Mouse (Mus musculus): ENCODE results near the gene Dnajb5.
"Not testable (repeated sequence)": the region's sequence is repeated elsewhere in the genome, so short reads cannot be mapped to it uniquely, and the experiment has no call there.

Gene Dnajb5

DNA sequence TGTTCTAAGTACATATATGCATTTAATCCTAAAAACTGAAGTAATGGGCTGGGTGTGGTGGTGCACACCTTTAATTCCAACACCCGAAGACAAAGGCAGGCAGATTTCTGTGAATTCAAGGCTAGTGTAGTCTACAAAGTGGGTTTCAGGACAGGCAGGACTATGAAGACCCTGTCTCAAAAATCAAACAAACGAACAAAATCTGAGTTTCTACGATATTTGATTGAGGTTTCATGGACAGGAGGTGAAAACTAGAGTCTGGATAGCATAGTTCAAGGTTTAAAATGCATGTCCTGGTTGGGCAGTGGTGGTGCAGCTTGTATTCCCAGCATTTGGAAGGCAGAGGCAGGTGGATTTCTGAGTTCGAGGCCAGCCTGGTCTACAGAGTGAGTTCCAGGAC, 19.7 kb downstream of the Dnajb5 start, which contains the start of gene 1700022I11Rik:
TSS of gene 1700022I11Rik (plus strand) at position 301 of the 400 bp plus-strand sequence.
- no peak for DNase-seq (ENCODE audit: low read depth, low spot score)

DNA sequence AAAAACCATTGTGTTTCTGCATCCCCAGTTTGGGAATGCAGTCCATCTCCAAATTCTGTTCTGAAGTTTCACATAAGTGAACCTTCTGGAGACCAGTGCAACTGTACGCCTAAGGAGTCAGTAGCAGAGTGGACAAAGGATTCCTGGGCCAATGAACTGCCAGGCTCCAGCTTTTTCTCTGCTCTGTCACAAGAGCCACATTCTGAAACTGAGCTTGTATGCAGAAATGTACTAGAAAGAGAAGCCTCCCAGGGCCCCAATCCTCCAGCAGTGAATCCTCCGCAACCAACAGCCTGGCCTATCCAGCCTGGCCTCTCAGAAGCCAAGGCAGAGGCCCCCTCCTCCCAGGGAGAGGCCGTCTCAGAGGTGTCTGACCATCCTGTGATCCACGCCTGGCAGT, 23.3 kb downstream of the Dnajb5 start:
- DNase-seq (ENCODE audit: low read depth, low spot score): no peak

DNA sequence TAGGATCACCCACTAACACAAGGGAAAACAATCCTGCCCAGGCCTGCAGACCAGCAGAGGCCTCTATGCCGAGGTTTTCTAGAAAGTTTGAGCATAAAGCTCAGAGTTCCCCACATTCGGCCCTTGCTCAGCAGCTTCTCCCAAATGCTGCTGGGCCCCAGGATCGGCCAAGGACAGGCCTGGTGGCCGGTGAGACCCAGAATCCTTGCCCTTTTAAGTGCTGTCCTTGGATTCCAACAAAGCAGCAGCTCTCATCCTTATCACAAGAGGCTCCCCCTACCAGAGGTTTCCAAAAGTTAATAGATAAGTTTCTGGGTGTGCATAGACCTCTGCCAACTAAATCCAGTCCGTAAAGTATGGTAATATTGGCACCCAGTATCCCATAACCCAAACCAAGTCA, 24.3 kb downstream of the Dnajb5 start:
- no peak for DNase-seq (ENCODE audit: low read depth, low spot score)

DNA sequence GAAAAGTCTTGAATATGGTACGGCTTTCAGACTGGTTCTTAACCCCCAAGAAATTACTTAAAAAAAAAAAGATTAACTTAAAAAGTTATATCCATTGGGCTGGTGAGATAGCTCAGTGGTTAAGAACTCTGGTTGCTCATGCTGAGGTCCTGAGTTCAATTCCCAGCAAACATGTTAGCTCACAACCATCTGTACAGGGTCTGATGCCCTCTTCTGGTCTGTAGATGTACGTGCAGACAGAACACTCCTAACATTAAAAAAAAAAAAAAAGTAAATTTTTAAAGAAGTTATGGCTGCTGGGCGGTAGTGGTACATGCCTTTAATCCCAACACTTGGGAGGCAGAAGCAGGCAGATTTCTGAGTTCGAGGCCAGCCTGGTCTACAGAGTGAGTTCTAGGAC, 28.4 kb downstream of the Dnajb5 start:
- DNase-seq (ENCODE audit: low read depth, low spot score): no peak

DNA sequence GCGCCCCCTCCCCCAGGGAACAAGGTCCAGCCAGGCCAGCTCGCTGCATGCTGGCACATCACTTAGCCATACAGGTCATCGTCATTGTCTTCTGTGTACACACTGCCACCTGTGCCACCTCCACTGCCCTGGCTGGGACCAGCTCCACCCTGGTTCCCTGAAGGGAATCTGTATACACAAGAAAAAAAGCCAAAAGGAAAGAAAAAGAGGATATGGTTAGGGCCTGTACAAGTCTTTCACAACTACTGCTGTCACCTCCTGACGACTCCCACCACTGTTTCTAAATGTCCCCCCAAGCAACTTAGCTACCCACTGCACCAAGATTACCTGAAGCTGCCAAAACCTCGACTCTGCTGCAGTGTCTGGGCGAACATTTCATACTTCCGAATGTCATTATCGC, 30.9 kb downstream of the Dnajb5 start:
- DNase-seq (ENCODE audit: low read depth, low spot score): not testable (repeated sequence)

DNA sequence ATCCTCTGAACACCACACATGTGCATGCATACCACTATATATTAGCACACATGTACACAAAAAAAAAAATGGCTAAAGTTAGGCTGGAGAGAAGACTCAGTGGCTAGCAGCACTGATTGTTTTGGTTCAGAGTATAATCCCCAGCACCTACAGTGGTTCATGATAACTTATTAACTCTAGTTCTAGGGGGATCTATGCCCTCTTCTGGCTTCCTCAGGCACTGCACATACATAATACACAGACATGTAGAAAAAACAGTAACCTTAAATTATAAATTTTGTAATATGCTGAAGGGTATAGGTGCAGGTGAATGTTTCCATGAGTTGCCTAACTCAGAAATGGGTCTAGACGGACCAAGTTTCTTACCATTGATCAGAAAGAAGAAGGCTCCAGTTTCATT, 38.7 kb downstream of the Dnajb5 start:
- DNase-seq (ENCODE audit: low read depth, low spot score): no peak

DNA sequence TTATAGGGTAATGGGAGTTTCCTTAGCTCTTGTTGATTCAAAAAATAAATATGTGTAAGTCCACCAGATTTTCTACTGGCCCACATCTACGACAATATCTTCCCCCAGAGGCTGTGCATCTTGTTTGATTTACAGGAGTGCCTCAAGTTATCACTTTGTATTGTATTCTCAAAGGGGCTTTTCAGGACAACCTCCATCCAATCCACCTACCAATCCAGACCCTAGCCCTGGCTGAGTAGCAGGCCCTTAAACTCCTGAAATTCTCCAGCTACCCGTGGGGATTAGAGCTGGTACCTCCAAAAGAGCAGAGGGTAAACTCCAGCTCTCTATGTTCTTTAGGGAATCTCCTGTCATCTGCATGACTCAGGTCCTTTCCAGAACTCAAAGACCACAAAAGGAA, 48.4 kb downstream of the Dnajb5 start:
- DNase-seq (ENCODE audit: low read depth, low spot score): no peak

DNA sequence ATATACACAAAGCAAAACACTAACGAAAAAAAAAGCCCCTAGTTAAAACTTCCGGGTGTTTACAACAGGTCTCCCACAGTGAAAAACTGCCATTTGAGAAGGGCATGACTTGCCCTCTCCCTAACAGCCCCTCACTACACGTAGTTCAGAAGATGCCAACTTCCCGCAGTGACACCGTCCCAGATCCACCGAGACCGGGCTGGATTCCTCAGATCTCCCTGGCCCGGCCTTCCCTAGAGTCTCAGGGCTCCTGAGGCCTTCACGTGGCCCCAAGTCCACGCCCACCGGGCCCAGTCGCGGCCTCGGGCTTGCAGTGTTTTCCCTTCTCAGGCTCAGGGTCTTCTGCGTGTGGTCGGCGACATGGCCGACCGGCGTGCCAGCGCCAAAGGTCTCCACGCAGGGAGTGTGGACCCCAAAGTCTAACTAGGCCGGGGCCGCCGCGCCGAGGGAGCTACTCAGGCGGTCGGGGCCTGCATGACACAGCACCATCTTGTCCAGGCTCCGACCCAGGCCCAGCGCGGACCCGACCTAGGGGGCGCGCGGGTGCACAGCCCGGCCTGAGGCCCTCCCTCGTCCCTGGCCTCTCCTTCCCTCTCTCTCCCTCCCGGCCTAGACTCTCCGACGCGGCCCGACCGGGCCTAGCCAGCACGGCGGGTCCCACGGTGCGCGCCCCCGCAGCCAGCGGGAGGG, 50.0 kb downstream of the Dnajb5 start:
- DNase-seq (ENCODE audit: low read depth, low spot score): no peak

DNA sequence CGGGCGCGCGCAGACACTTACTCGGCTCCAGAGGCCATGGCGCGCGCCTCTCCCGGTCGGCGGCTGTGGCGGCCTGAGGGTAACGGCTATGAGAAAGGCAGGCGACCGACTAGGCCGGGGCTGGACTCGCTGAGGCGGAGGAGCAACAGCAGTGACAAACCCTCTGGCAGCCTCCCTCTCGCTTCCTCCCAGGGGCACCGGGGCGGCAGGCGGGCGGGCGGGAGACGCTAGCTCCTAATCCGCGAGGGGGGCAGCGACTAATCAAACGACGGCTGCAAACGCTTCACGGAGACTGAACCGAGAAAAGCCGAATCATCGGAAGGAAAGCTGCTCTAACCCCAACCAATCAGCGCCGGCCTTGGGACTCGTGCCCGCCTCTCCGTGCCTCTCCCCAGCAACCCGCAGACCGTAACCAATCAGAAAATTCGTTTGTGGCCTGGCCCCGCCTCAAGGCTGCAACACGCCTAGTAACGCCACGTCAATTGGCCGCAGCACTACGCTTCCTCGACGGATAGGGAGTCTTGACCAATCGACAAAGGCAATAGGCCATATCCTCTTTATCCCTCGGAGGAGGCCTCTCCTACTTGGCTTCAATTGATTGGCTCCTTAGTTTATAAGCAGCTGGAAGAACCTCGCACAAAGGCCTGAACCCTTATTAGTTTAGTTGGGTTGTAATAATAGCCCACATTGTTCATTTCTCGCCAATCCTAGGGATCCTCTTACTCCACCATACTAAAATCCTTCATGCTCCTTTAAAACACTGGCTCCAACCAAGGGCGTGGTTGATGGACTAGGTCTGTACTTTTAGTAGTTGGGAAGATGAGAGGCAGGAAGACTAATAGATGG, 50.8 kb downstream of the Dnajb5 start, which contains the start of gene Vcp:
TSS of gene Vcp (minus strand) at position 367 of the 846 bp plus-strand sequence.
- DNase-seq (ENCODE audit: low read depth, low spot score): peak; percentile 95

DNA sequence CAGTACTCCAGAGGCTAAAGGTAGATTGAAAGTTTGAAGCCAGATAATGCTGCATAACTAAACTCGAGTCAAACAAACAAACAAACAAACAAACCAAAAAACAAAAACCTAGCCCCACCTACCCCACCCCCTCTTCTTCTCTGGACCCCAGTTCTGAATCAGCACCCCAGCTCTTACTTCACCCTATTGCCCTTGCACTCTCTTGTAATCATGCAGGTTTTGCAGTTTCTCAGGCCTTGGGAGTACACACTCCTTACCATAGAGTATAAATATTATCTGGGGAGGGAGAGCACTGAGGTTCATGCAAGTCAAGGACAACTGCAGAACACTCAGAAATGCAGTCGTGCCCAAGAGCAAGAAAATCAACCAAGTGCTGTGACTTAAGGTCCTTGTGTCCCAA, 51.7 kb downstream of the Dnajb5 start:
- no peak for DNase-seq (ENCODE audit: low read depth, low spot score)

DNA sequence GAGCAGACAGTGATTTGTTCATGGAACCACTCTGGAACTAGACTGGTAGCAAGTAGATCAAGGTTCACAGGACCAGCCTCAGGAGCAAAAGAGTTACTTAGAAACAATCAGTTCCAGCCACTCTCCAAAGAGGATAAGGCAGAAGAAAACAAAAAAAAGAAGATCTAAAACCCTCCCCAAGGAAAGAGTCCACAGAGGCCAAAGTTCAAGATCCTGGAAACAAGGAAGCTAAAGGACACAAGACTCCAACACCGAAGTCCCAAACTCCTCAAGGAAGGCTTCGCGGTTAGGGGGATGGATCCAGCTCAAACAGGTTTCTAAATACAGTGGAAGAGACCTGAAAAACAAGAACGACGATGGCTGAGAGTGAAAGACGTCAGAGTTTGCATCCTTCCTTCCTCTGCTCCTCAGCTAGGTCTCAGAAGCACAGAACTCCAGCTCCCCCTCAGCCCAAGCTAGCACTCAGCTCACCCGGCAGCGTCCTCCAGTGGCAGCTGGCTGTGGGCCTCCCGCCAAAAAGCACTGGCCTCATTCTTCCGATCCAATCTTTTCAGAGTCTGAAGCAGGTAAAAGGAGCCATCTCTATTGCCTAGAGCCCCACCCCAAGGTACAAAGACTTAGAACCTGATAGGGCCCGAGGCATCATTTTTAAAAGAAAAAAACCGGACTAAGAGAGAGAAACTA, 53.3 kb downstream of the Dnajb5 start:
- no peak for DNase-seq (ENCODE audit: low read depth, low spot score)

DNA sequence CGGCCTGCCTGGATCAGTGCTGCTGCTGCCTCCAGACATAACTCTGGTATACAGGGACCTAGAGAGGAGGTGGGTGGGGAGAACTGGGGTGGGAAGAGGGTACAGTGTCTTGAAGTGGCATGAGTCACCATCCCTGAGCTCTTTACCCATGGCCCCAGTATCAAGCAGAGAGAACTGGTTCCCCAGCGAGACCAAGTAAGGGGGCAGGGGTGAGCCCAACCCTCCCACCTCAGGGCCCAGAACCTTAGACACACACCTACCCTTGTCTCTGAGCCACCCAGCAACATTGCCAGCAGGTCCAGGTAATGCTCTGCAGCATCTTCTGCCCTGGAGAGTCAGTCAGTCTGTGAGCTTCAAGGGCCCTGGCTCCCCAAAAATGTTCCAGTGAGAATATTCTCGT, 55.3 kb downstream of the Dnajb5 start:
- DNase-seq (ENCODE audit: low read depth, low spot score): no peak

DNA sequence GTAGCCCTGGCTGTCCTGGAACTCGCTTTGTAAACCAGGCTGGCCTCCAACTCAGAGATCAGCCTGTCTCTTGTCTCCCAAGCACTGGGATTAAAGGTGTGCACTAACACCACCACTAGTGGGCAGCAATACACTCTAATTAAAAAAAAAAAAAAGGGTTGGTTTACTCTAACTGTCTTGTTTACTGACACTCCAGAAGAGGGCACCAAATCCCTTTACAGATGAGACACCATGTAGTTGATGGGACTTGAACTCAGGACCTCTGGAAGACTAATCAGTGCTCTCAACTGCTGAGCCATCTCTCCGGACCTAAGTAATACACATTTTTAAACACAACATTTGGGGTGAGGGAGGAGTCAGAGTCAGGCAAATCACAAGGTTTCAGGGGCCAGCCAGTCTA, 56.2 kb downstream of the Dnajb5 start:
- DNase-seq (ENCODE audit: low read depth, low spot score): no peak
